Mouse (Mus musculus) thymus, adult 2 months (tissue): ENCODE measurements around the gene Pkp4.

Experiments used
- CTCF ChIP-seq: fragments of 200-500 bp; IDR thresholded peaks from 2 replicates; pipeline ENCODE4 v1.5.1; 2012; ENCODE audit warnings: mild to moderate bottlenecking, control low read depth, low read length, moderate library complexity, borderline replicate concordance; ENCODE audit not compliant: control insufficient read depth, poor library complexity, insufficient read depth; ENCODE audit errors: extremely low read depth
- POLR2A ChIP-seq: fragments of 200-500 bp; IDR thresholded peaks from 2 replicates; pipeline ENCODE4 v1.6.1; 2012; ENCODE audit warnings: mild to moderate bottlenecking, low read length, control low read depth, moderate library complexity; ENCODE audit not compliant: control insufficient read depth, poor library complexity, insufficient read depth; ENCODE audit errors: extremely low read depth

- TF ChIP-seq CTCF (no peak), POLR2A (no peak)
Measured at GRCm38 (mm10) chr2:59188306-59188705, 27.7 kb downstream of the Pkp4 start.
